Mouse (Mus musculus): ENCODE measurements at regions not wholly inside any gene's neighbourhood (a gene's known extent, or its start where the extent isn't known, plus 50 kb on each side); places are given as distances from the start of the nearest gene placed in this dataset.

DNA sequence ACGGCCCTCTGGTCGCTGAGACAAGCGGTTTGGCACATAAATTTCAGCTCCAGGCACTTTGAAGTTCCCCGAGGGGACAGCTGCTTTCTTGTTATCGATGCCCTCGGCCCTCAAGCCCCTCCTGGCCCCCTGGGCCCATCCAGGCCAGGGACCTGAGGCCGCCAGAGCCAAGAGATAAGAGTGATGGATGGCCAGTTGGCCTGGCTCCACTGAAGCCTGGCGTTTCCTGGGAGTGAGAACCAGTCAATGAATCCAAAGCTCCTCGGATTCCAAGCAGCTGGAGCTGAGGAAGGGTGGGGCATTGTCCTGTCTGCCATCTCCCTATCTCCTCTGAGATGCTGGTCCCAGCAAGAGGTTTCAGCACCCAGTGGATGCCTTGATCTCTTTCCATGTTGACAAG lies 71.6 kb upstream of the Hand1 start:
- no peaks in the 10 kb centered on the region for H3K4me1 ChIP-seq (ENCODE audit: control insufficient read depth, insufficient read depth, low read length)
- no peak overlapping the region for H3K9ac ChIP-seq (ENCODE audit: low read depth, low read length, severe bottlenecking)
- H3K4me2 ChIP-seq (replicated peaks; ENCODE audit: low read depth, low read length, severe bottlenecking), result no peak overlapping the region
- no peaks in the 10 kb centered on the region for H3K36me3 ChIP-seq (ENCODE audit: control insufficient read depth, insufficient read depth, low read length)
- H3K27me3 ChIP-seq (ENCODE audit: control insufficient read depth, insufficient read depth, low read length), result no peaks in the 10 kb centered on the region
- 12% methylated on average over 9 of the region's 9 CpGs for WGBS
- H3K9me3 ChIP-seq (ENCODE audit: control insufficient read depth, low read length), result no peaks in the 10 kb centered on the region
- ATAC-seq (ENCODE audit: low FRiP score, low read depth), result no peak
- TF ChIP-seq POLR2A (IDR thresholded peaks at IDR 0.05; ENCODE audit: borderline replicate concordance, extremely low read depth, insufficient read depth, insufficient read length), result no peak
- no peak for DNase-seq (ENCODE audit: low spot score)
- no peak overlapping the region for H3K27ac ChIP-seq (replicated peaks; ENCODE audit: low read depth, low read length)
- no peak overlapping the region for H3K4me3 ChIP-seq (replicated peaks; ENCODE audit: low read length)

GRCm38 (mm10) chr11:57899335-57899734 lies 66.7 kb upstream of the Hand1 start:
- no peak for DNase-seq (ENCODE audit: low spot score)
- no peaks in the 10 kb centered on the region for H3K27me3 ChIP-seq (ENCODE audit: control insufficient read depth, insufficient read depth, low read length)
- 60% methylated on average over 4 of the region's 4 CpGs for WGBS
- no peaks in the 10 kb centered on the region for H3K36me3 ChIP-seq (ENCODE audit: control insufficient read depth, insufficient read depth, low read length)
- H3K9me3 ChIP-seq (ENCODE audit: control insufficient read depth, low read length), result no peaks in the 10 kb centered on the region
- no peak for ATAC-seq (ENCODE audit: low FRiP score, low read depth)
- no peak overlapping the region for H3K4me2 ChIP-seq (replicated peaks; ENCODE audit: low read depth, low read length, severe bottlenecking)
- H3K9ac ChIP-seq (ENCODE audit: low read depth, low read length, severe bottlenecking), result no peak overlapping the region
- no peak for TF ChIP-seq POLR2A (IDR thresholded peaks at IDR 0.05; ENCODE audit: borderline replicate concordance, extremely low read depth, insufficient read depth, insufficient read length)
- no peak overlapping the region for H3K27ac ChIP-seq (replicated peaks; ENCODE audit: low read depth, low read length)
- no peak overlapping the region for H3K4me3 ChIP-seq (replicated peaks; ENCODE audit: low read length)
- no peaks in the 10 kb centered on the region for H3K4me1 ChIP-seq (ENCODE audit: control insufficient read depth, insufficient read depth, low read length)

DNA sequence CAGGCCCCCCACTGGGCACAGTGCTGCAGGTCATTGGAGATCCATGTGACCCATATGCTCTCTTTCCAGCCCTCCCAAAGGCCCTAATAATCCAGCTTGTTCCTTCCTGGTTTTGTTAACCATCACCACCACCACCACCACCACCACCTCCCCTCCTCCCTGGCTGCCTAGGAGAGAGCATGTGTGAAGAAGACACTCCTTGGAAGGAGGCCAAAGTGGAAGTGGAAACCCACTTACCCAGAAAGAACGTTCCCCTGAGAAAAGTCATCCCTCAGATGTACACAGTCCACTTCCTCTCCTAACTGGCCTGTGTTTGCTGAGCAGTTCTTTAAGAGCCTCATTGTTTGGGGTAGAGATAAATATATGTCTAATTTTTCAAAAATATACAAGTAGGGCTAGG lies 62.9 kb upstream of the Hand1 start:
- H3K9me3 ChIP-seq (ENCODE audit: control insufficient read depth, low read length), result no peaks in the 10 kb centered on the region
- no peaks in the 10 kb centered on the region for H3K4me1 ChIP-seq (ENCODE audit: control insufficient read depth, insufficient read depth, low read length)
- H3K4me3 ChIP-seq (replicated peaks; ENCODE audit: low read length), result no peak overlapping the region
- no peak for TF ChIP-seq POLR2A (IDR thresholded peaks at IDR 0.05; ENCODE audit: borderline replicate concordance, extremely low read depth, insufficient read depth, insufficient read length)
- WGBS, result 58% methylated on average over 1 of the region's 1 CpGs
- no peaks in the 10 kb centered on the region for H3K36me3 ChIP-seq (ENCODE audit: control insufficient read depth, insufficient read depth, low read length)
- no peaks in the 10 kb centered on the region for H3K27me3 ChIP-seq (ENCODE audit: control insufficient read depth, insufficient read depth, low read length)
- ATAC-seq (ENCODE audit: low FRiP score, low read depth) (no peak), DNase-seq (ENCODE audit: low spot score) (no peak)
- H3K27ac ChIP-seq (replicated peaks; ENCODE audit: low read depth, low read length), result no peak overlapping the region
- no peak overlapping the region for H3K4me2 ChIP-seq (replicated peaks; ENCODE audit: low read depth, low read length, severe bottlenecking)
- H3K9ac ChIP-seq (ENCODE audit: low read depth, low read length, severe bottlenecking), result no peak overlapping the region

DNA sequence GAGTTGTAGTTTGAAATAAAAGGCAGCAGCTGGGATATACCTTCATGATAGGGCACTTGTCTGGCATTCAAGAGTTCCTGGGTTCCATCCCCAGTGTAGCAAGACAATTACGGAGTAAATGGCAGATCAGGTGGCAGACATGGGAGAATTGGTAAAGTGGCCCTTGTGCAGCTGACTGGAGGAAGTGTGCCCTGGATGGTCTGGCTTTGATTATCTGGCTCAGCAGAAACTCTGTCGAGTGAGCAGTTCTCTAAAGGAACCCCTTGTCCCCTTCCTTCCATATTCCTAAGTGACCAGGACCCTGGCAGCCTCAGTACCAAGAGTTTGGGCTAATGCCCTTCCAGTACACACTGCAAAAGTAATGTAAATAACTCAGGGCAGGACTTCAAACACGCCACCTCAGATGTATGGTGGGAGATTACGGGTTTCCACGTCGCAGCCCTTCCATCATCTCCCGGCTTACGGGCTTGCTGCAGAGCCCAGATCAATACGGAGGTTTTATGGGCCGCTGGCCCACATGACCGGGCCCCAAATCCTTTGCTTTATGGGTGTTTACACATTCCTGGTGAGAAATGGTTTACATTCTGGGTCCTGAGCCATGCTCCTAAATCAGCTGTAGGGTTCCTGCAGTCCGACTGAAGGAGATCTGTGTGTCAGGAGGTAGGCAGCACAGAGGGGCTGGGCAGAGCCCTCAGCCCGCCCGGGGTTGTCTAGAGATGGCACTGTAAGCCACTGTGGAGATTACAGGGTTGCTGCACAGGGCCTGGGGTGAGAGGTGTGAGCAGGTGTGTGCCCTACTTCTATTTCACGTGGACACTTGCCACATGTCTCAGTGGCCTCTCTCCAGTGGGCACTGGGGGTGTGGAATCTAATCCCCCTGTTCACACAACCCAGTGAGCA lies 50.4 kb upstream of the Hand1 start:
- TF ChIP-seq POLR2A (IDR thresholded peaks at IDR 0.05; ENCODE audit: borderline replicate concordance, extremely low read depth, insufficient read depth, insufficient read length), result no peak
- Histone ChIP-seq H3K4me1 (ENCODE audit: control insufficient read depth, insufficient read depth, low read length) (peaks cover 10% of the 10 kb centered on the region), H3K9me3 (ENCODE audit: control insufficient read depth, low read length) (no peaks in the 10 kb centered on the region), H3K4me2 (replicated peaks; ENCODE audit: low read depth, low read length, severe bottlenecking) (0 out of 2 replicates have a peak overlapping the region, but pooled peaks have one; percentile 1), H3K36me3 (ENCODE audit: control insufficient read depth, insufficient read depth, low read length) (no peaks in the 10 kb centered on the region), H3K27me3 (ENCODE audit: control insufficient read depth, insufficient read depth, low read length) (0 out of 2 replicates have a peak, but pooled peaks cover 5% of the 10 kb centered on the region), H3K9ac (ENCODE audit: low read depth, low read length, severe bottlenecking) (0 out of 2 replicates have a peak overlapping the region, but pooled peaks have one; percentile 21), H3K27ac (replicated peaks; ENCODE audit: low read depth, low read length) (no peak overlapping the region), H3K4me3 (replicated peaks; ENCODE audit: low read length) (no peak overlapping the region)
- ATAC-seq (ENCODE audit: low FRiP score, low read depth) (no peak), DNase-seq (ENCODE audit: low spot score) (no peak)
- WGBS, result 10% methylated on average over 15 of the region's 15 CpGs
